Mouse (Mus musculus): ENCODE results near the gene Foxc1. TPM values are rescaled to one million over a fixed set of nuclear protein-coding genes. Genes with fewer than 3 reads are reported as not detected.

Foxc1 gene
- polyA plus RNA-seq, 1 experiment from 2014 or later, result 0.44 TPM

- Histone ChIP-seq H3K4me1 (ENCODE audit: control insufficient read depth, insufficient read depth, low read length) (peaks cover 28% of the 10 kb centered on the region), H3K27me3 (ENCODE audit: control insufficient read depth, insufficient read depth, low read depth, low read length) (peaks cover 72% of the 10 kb centered on the region), H3K9ac (ENCODE audit: low read depth, low read length) (no peak overlapping the region), H3K9me3 (replicated peaks; ENCODE audit: control insufficient read depth, low read length, poor library complexity, severe bottlenecking) (no peaks in the 10 kb centered on the region), H3K4me3 (ENCODE audit: low read depth, low read length) (no peak overlapping the region), H3K27ac (ENCODE audit: low read length) (no peak overlapping the region), H3K4me2 (ENCODE audit: low read length) (no peak overlapping the region), H3K36me3 (ENCODE audit: control insufficient read depth, insufficient read depth, low read length) (no peaks in the 10 kb centered on the region)
- WGBS, result 10% methylated on average over 5 of the region's 5 CpGs
- ATAC-seq, result no peak
Measured at GRCm38 (mm10) chr13:31802447-31802846, 4.0 kb upstream of the Foxc1 start.

DNA sequence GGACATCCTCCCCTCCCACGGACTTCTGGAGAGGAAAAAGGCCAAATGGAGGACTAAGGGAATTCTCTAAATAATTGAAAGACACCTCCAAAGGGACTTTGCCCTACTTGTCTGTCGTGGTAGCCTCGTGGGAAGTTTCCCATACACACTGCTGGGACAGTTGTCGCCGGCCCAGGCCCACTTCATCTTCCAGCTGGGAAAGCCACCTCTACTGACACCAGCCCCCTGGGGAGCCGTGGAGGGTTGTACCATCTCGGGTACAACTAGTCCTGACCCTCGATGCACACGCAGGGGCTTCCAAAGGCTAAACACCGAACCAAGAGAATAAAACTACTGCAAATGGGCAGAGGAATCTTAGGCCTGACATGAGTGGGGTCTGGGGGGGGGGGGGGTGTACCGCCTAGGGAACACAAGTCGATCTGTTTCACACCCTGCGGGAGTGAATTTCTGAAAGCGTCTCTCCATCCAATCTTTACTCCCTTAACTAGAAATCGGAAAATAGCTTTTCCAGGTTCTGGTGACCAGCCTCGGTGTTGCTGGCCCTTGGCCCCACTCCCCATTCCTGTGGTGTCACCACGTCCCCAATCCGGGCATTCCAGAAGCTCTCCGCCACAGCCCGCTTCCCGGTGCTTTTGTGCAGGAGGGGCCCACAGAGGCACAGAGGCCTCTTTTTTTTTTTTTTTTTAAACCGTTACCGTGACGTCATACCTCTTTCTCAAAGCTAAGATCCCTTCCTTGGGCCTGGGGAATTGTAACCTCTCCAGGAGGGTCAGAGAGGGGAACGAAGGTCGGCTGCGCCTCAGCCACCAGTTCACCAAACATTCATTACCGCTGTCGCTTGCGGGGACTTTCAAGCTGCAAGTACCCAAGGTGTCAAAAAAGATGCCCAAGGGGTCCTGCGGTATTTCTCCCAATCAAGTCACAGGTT lies 3.0 kb upstream of the Foxc1 start:
- WGBS, result under 1% methylated on average over 31 of the region's 31 CpGs
- Histone ChIP-seq H3K4me1 (ENCODE audit: control insufficient read depth, insufficient read depth, low read length) (peaks cover 31% of the 10 kb centered on the region), H3K9me3 (replicated peaks; ENCODE audit: control insufficient read depth, low read length, poor library complexity, severe bottlenecking) (no peaks in the 10 kb centered on the region), H3K4me3 (ENCODE audit: low read depth, low read length) (no peak overlapping the region), H3K27me3 (ENCODE audit: control insufficient read depth, insufficient read depth, low read depth, low read length) (peaks cover 70% of the 10 kb centered on the region), H3K36me3 (ENCODE audit: control insufficient read depth, insufficient read depth, low read length) (no peaks in the 10 kb centered on the region), H3K27ac (ENCODE audit: low read length) (no peak overlapping the region), H3K4me2 (ENCODE audit: low read length) (no peak overlapping the region), H3K9ac (ENCODE audit: low read depth, low read length) (no peak overlapping the region)
- no peak for ATAC-seq

GRCm38 (mm10) chr13:31804571-31804970 lies 1.9 kb upstream of the Foxc1 start:
- H3K9me3 ChIP-seq (replicated peaks; ENCODE audit: control insufficient read depth, low read length, poor library complexity, severe bottlenecking), result no peaks in the 10 kb centered on the region
- H3K4me2 ChIP-seq (ENCODE audit: low read length), result no peak overlapping the region
- no peak for ATAC-seq
- H3K9ac ChIP-seq (ENCODE audit: low read depth, low read length), result no peak overlapping the region
- H3K27ac ChIP-seq (ENCODE audit: low read length), result no peak overlapping the region
- 0% methylated on average over 7 of the region's 7 CpGs for WGBS
- H3K36me3 ChIP-seq (ENCODE audit: control insufficient read depth, insufficient read depth, low read length), result no peaks in the 10 kb centered on the region
- H3K27me3 ChIP-seq (ENCODE audit: control insufficient read depth, insufficient read depth, low read depth, low read length), result peaks cover 58% of the 10 kb centered on the region
- no peak overlapping the region for H3K4me3 ChIP-seq (ENCODE audit: low read depth, low read length)
- peaks cover 31% of the 10 kb centered on the region for H3K4me1 ChIP-seq (ENCODE audit: control insufficient read depth, insufficient read depth, low read length)

- H3K4me1 ChIP-seq (ENCODE audit: control insufficient read depth, insufficient read depth, low read length), result peaks cover 27% of the 10 kb centered on the region
- H3K4me3 ChIP-seq (ENCODE audit: low read depth, low read length), result peak overlapping the region; percentile 39
- no peak overlapping the region; the same call in 1 of the 2 replicates for H3K27ac ChIP-seq (ENCODE audit: low read length)
- peak; percentile 28 for ATAC-seq
- no peaks in the 10 kb centered on the region for H3K36me3 ChIP-seq (ENCODE audit: control insufficient read depth, insufficient read depth, low read length)
- no peaks in the 10 kb centered on the region for H3K9me3 ChIP-seq (replicated peaks; ENCODE audit: control insufficient read depth, low read length, poor library complexity, severe bottlenecking)
- under 1% methylated on average over 34 of the region's 34 CpGs for WGBS
- H3K27me3 ChIP-seq (ENCODE audit: control insufficient read depth, insufficient read depth, low read depth, low read length), result peaks cover 52% of the 10 kb centered on the region
- peak overlapping the region; percentile 25; the same call in 1 of the 2 replicates for H3K9ac ChIP-seq (ENCODE audit: low read depth, low read length)
- peak overlapping the region; percentile 55 for H3K4me2 ChIP-seq (ENCODE audit: low read length)
Measured at GRCm38 (mm10) chr13:31805831-31806427, 504 bp upstream of the Foxc1 start.

GRCm38 (mm10) chr13:31806890-31807735 lies 680 bp downstream of the Foxc1 start:
- WGBS, result under 1% methylated on average over 74 of the region's 101 CpGs
- Histone ChIP-seq H3K9me3 (replicated peaks; ENCODE audit: control insufficient read depth, low read length, poor library complexity, severe bottlenecking) (no peaks in the 10 kb centered on the region), H3K4me3 (ENCODE audit: low read depth, low read length) (peak overlapping the region; percentile 39), H3K4me2 (ENCODE audit: low read length) (peak overlapping the region; percentile 55), H3K36me3 (ENCODE audit: control insufficient read depth, insufficient read depth, low read length) (no peaks in the 10 kb centered on the region), H3K27ac (ENCODE audit: low read length) (peak overlapping the region; percentile 48), H3K9ac (ENCODE audit: low read depth, low read length) (peak overlapping the region; percentile 57), H3K4me1 (ENCODE audit: control insufficient read depth, insufficient read depth, low read length) (peaks cover 25% of the 10 kb centered on the region), H3K27me3 (ENCODE audit: control insufficient read depth, insufficient read depth, low read depth, low read length) (peaks cover 47% of the 10 kb centered on the region)
- ATAC-seq, result peak; percentile 49

- under 1% methylated on average over 46 of the region's 47 CpGs for WGBS
- Histone ChIP-seq H3K27ac (ENCODE audit: low read length) (peak overlapping the region; percentile 42; the same call in 1 of the 2 replicates), H3K4me1 (ENCODE audit: control insufficient read depth, insufficient read depth, low read length) (peaks cover 25% of the 10 kb centered on the region), H3K9me3 (replicated peaks; ENCODE audit: control insufficient read depth, low read length, poor library complexity, severe bottlenecking) (no peaks in the 10 kb centered on the region), H3K36me3 (ENCODE audit: control insufficient read depth, insufficient read depth, low read length) (no peaks in the 10 kb centered on the region), H3K4me3 (ENCODE audit: low read depth, low read length) (peak overlapping the region; percentile 39), H3K9ac (ENCODE audit: low read depth, low read length) (peak overlapping the region; percentile 57; the same call in 1 of the 2 replicates), H3K4me2 (ENCODE audit: low read length) (peak overlapping the region; percentile 25; the same call in 1 of the 2 replicates), H3K27me3 (ENCODE audit: control insufficient read depth, insufficient read depth, low read depth, low read length) (peaks cover 49% of the 10 kb centered on the region)
- peak; percentile 10; the same call in 1 of the 2 replicates for ATAC-seq
Measured at GRCm38 (mm10) chr13:31807736-31808115, 1.3 kb downstream of the Foxc1 start.

DNA sequence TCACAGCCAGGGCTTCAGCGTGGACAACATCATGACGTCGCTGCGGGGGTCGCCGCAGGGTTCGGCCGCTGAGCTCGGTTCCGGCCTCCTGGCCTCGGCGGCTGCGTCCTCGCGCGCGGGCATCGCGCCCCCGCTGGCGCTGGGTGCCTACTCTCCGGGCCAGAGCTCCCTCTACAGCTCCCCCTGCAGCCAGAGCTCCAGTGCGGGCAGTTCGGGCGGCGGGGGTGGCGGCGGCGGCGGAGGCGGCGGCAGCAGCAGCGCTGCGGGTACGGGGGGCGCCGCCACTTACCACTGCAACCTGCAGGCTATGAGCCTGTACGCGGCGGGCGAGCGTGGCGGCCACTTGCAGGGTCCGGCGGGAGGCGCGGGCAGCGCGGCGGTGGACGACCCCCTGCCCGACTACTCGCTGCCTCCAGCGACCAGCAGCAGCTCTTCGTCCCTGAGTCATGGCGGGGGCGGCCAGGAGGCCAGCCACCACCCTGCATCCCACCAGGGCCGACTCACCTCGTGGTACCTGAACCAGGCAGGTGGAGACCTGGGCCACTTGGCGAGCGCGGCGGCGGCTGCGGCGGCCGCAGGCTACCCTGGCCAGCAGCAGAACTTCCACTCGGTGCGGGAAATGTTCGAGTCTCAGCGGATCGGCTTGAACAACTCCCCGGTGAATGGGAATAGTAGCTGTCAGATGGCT lies 1.8 kb downstream of the Foxc1 start:
- Histone ChIP-seq H3K4me3 (ENCODE audit: low read depth, low read length) (peak overlapping the region; percentile 39), H3K9me3 (replicated peaks; ENCODE audit: control insufficient read depth, low read length, poor library complexity, severe bottlenecking) (no peaks in the 10 kb centered on the region), H3K4me1 (ENCODE audit: control insufficient read depth, insufficient read depth, low read length) (peaks cover 25% of the 10 kb centered on the region), H3K27ac (ENCODE audit: low read length) (no peak overlapping the region; the same call in 1 of the 2 replicates), H3K9ac (ENCODE audit: low read depth, low read length) (peak overlapping the region; percentile 57; the same call in 1 of the 2 replicates), H3K4me2 (ENCODE audit: low read length) (peak overlapping the region; percentile 25; the same call in 1 of the 2 replicates), H3K27me3 (ENCODE audit: control insufficient read depth, insufficient read depth, low read depth, low read length) (peaks cover 50% of the 10 kb centered on the region), H3K36me3 (ENCODE audit: control insufficient read depth, insufficient read depth, low read length) (no peaks in the 10 kb centered on the region)
- WGBS, result under 1% methylated on average over 72 of the region's 73 CpGs
- no peak for ATAC-seq

- Histone ChIP-seq H3K4me1 (ENCODE audit: control insufficient read depth, insufficient read depth, low read length) (peaks cover 25% of the 10 kb centered on the region), H3K27me3 (ENCODE audit: control insufficient read depth, insufficient read depth, low read depth, low read length) (peaks cover 51% of the 10 kb centered on the region), H3K4me2 (ENCODE audit: low read length) (no peak overlapping the region), H3K9me3 (replicated peaks; ENCODE audit: control insufficient read depth, low read length, poor library complexity, severe bottlenecking) (no peaks in the 10 kb centered on the region), H3K36me3 (ENCODE audit: control insufficient read depth, insufficient read depth, low read length) (no peaks in the 10 kb centered on the region), H3K27ac (ENCODE audit: low read length) (no peak overlapping the region), H3K9ac (ENCODE audit: low read depth, low read length) (no peak overlapping the region), H3K4me3 (ENCODE audit: low read depth, low read length) (peak overlapping the region; percentile 39)
- no peak for ATAC-seq
- 5% methylated on average over 16 of the region's 16 CpGs for WGBS
Measured at GRCm38 (mm10) chr13:31808804-31809420, 2.5 kb downstream of the Foxc1 start.
